Mouse (Mus musculus): ENCODE measurements around the gene Hist2h3c2.

- TF ChIP-seq CTCF (IDR thresholded peaks at IDR 0.05; ENCODE audit: low read depth) (no peak), EP300 (IDR thresholded peaks at IDR 0.05; ENCODE audit: low read depth) (no peak)
These were observed 27.3 kb upstream of the Hist2h3c2 start for GRCm38 (mm10) chr3:96266132-96266710.
